Mouse (Mus musculus) neural tube, embryonic 10.5 days (tissue): ENCODE data around the gene Tmem53.
A peak's percentile ranks its signal among the peaks of the same experiment; 100 is the strongest.
"Not testable (repeated sequence)": the region's sequence is repeated elsewhere in the genome, so short reads cannot be mapped to it uniquely, and the experiment has no call there.

ENCODE experiments used
- DNase-seq: peaks from one replicate; pipeline ENCODE4 v3.0.0-alpha.2; 2017; ENCODE audit warnings: low spot score; ENCODE audit errors: extremely low spot score

Tmem53 gene

DNA sequence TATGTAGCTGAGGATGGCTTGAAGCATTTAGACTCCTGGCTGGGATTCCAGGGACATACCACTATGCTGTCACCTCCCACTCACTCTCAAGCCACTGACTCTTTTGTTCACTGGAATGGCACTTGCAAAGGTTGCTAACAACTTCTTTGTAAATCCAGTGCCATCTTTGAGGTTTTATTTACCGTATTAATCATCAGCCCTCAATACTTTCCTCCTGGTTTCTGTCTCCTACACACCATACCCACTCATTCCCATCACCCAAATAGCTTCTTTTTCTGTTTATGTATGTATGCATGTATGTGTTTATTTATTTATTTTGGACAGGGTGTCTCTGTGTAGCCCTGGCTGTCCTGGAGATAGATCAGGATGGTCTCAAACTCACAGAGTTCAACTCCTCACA is 769 bp upstream of the Tmem53 start:
- DNase-seq, result no peak

DNA sequence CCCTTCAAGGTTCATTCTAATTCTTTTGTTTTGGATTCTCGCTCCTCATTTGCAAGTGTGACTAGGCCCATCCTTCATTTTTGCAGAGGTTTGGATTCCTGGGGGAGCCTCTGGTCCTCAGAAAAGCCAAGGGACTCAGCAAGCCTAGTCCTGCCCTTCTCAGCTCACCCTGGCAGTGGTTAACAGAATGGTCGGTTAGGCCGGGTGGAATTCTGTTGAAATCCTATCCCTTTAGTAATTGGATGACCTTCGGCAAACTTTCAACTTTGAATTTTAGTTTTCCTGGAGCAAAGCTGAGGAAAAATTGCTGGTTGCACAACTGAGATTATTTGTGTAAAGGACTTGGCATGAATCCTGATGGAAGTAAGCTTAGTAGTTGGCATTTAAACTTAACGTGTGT is 600 bp downstream of the Tmem53 start:
- no peak for DNase-seq

DNA sequence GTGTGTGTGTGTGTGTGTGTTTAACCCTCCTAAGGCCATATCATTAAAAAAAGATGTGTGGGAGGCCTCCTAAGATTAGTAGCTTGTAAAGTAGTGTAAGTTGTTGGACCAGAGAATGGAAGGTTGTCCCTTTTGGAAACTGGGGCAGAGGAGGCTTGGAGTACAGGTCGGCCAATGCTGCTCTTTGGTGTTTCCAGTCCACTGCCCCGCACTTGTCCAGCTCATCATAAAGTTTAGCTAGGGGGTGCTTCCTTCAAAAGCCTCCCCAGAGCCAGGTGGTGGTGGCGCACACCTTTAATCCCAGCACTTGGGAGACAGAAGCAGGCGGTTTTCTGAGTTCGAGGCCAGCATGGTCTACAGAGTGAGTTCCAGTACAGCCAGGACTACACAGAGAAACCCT is 1.0 kb downstream of the Tmem53 start:
- no peak for DNase-seq

DNA sequence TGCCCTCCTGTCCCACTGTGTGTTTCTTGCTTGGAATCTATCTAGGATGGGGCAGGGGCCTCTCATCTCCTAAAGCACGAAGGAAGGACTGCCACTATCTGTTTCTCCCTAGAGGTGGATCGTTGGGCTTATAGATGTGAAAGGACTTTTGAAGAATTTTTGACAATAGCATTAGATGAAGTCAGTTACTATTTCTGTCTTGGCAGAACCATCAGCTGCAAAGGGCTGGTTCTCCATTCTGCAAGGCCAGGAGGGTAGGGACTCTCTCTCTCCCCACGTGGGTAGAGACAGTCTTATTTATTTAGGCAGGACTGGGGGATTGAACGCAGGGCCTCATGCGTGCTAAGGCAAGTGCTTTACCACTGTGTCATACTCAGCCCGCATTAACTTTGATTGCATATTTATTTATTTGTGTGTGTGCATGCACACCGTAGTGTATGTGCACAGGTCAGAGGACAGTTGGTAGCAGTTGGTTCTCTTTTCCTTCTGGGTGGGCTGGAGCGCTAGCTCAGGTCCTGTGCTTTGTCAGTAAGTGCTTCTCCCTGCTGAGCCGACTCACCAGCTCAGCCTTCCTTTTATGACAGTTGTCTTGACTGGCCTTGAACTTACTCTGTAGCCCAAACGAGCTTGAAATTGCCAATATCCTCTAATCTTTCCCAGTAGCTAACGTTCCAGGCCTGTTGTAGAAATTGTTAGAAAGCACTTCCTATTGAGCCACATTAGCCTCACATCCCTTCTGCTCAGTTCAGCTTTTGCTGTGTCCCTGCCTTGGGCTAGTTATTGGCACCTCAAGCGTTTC is 1.7 kb downstream of the Tmem53 start:
- DNase-seq, result no peak

DNA sequence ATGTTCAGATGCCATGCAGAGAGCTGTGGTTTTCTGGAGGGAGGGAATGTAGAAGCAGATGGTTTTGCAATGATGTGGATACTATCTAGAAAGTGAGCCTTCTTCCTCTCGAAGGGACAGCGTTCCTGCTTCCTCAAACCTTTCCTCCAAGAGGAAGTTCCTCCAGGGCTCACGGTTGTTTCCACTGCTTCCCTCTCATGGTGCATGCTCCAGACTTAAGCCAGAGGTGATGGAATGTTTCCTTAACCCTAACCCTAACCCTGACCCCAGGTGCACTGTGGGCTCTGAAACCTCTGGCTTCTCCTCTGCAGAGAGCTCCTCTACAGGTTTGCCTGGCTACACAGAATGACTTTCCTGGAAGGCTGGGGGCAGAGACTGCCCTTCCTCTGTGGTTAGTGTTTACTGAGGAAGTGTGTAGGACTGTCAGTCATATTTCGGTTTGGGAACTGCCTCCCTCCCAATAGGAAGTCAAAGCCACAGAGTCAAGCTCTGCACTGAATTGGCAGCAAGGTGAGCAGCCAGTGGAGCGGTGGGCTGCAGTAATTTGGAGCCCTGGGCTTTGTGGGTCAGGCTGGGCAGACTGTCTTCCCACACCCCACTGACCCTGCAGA is 2.4 kb downstream of the Tmem53 start:
- DNase-seq, result no peak

DNA sequence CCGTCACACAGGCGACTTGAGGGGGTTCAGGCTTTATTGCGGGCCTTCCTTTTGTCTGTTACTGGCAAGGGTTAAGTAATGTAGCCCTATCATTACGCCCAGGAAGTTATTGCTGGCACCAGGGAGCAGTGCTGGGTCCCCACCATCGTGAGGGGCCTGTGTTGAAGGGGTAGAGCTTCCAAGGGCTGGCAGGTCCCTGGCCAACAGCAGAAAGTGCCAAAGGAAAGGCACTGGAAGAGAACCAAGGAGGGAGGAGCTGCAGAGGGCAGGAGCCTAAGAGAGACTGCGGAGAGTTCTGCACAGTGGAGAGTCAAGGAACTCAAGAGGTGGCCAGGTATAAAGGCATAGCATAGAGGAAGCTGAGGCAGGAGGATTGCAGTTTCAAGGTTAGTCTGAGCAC is 2.9 kb downstream of the Tmem53 start:
- DNase-seq, result no peak

DNA sequence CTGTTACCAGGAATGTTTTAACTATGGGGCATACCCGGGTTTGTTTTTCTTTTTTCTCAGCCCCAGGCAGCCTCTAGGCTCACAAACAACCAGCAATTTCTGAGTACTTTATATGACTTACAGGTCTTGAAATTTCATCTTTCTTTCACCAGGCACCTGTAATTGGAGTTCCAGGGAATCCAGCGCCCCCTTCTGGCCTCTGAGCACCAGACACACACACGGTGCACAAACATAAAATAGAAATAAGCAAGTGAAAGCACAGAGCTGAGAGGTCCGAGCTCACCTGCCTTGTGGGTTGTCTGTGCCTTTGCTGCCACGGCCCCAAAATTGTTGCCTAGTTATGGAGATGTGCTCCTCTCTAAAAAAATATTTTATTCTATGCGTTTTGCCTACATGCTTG is 8.2 kb downstream of the Tmem53 start:
- not testable (repeated sequence) for DNase-seq

DNA sequence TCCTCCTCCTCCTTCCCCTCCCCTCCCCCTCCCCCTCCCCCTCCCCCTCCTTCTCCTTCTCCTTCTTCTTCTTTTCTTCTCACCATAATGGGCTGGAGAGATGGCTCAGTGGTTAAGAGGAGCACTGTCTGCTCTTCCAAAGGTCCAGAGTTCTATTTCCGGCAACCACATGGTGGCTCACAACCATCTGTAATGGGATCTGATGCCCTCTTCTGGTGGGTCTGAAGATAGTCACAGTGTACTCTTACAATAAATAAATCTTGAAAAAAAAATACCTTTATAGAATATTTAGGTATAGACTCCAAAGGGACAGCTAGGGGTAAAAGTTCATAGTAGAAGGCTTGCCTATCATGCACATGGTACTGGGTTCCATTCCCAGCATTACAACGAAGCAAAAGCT is 9.5 kb downstream of the Tmem53 start:
- no peak for DNase-seq

DNA sequence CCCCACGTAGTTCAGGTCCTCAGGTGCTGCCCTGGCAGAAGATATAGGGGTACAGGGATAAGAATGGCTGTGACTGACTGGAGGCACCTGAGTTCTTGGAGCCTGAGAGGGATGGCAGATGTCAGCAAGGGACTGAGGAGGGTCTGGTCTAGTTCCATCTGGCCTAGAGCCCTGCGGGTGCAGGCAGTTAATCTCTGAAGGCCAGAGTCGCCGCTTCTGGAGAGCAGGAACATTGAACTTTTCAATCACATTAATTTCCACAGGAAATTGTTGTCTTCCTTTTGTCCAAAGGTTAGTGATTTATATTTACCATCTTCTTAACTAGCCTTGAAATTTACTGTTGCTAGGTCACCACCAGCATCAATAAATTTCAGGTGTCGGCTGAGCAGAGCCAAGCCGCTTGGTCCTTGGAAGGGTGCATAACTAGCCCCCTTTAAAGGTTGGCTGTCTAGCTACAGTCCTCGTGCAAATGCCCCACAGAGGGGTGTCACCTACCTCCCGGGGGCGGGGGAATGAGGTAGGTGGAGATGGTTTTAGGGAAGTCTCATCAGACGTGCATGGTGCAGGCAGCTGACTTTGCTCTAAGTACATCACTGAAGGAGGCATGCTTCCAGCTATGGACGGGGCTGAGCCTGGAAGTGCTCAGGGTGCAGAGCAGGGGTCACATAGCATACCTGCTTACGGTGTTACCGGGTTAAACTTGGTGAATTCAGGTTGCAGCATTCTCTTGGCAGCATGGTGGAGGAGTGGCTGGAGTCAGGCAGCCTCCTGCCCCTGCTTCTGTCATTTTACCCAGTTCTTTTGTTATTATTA is 10.6 kb downstream of the Tmem53 start:
- DNase-seq, result no peak

DNA sequence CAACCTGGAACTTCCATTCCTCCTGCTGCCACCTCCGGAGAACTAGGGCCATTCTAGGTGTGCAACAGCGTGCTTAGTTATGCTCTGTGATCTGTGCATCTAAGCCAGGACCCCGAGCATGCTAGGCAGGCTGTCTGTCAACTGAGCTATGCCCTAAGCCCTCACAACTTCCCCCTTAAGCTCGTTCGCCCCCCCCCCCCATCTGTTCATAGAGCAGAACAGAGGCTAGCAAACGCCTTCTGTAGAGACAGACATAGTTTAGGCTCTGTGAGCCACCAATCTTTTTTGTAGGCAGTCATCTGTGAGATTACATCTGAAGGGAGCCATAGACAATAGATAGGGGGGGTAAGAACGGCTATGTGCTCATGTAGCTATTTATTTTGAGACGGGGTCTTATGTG is 11.2 kb downstream of the Tmem53 start:
- no peak for DNase-seq

DNA sequence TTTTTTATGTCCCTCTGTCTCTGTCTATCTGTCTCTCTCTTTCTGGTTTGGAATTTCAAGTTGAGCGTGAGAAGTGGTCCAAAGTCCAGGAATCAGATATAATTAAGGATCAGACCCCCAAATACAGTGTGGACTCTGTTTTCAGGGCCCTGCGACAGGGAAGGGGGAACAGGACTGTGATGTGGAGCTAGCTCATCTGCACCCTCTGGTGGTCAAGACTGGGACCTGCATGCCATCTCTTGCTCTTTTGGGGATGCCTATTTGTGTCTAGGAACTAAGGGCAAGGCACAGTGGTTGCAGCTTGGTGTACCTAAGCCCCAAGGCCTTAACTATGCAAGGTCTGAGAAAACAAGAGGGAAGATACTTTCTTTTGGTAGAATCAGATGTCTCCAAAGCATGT is 15.5 kb downstream of the Tmem53 start:
- DNase-seq, result peak; percentile 83

DNA sequence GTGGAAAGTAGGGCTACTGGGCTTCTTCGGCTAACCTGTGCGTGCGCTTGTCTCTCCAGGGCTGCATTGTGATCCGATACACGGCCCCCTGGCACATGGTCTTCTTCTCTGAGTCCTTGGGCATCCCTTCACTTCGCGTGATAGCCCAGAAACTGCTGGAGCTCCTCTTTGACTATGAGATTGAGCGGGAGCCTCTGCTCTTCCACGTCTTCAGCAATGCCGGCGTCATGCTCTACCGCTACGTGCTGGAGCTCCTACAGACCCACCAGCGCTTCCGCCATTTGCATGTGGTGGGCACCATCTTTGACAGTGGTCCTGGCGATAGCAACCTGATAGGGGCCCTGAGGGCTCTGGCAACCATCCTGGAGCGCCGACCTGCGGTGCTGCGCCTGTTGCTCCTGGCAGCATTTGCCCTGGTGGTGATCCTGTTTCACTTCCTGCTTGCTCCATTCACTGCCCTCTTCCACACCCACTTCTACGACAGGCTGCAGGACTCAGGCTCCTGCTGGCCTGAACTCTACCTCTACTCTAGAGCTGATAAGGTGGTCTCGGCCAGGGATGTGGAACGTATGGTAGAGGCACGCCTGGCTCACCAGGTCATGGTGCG is 16.2 kb downstream of the Tmem53 start:
- DNase-seq, result no peak

DNA sequence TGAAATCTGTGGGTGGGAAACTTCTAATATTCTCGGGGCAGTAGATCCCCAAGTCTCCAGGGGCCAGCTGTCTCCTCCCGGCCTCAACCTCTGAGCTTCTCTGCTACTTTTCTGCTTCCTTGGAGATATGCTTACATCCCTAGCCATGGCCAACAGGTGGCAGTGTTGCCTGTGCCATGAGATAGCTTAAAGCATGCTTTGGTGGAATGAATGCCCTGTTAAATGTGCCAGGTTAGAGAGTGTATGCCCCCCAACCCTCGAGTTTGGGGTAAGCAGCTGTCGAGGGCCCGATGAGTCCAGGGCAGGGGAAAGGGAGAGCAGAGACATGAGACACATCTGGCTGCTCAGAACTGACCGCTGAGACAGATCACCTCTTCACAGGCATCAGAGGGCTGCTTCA is 18.5 kb downstream of the Tmem53 start:
- DNase-seq, result peak; percentile 79

DNA sequence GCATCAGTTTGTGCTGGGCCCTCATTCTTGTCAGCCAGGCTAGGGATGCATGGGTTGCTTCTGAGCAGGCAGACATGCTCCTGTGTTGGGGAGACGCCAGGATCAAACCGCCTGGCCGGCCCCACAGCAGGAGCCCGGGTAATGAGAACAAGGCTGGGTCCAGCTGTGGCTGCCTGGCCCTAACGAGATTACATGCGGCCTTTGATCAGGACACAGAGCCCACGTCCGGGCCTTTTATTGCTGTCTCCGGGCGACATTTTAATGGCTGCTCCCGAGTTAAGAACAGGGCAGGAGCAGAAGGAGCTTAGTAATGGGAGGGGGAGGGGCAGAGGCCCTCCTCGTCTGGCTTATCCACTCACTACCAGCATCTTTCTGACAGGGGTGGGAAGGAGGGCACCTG is 20.7 kb downstream of the Tmem53 start:
- DNase-seq, result no peak

DNA sequence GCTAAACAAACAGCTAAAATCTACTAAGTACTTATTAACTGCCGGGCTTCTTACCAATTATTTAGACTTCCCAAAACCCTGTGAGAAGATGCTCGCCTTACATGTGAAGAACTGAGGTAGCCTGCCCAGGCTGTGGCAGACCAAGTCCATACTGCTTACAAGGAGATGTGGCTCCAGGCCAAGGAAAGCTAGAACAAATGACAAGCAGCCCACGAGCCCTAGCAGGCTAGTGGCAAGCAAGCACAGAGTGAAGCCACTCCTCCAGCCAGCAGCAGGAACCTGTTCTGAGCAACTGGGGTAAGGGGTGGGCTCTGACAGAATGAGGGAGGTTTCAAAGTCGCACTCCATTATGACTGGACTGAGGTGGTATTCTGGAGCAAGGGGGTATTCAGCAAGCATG is 23.0 kb downstream of the Tmem53 start:
- DNase-seq, result no peak

DNA sequence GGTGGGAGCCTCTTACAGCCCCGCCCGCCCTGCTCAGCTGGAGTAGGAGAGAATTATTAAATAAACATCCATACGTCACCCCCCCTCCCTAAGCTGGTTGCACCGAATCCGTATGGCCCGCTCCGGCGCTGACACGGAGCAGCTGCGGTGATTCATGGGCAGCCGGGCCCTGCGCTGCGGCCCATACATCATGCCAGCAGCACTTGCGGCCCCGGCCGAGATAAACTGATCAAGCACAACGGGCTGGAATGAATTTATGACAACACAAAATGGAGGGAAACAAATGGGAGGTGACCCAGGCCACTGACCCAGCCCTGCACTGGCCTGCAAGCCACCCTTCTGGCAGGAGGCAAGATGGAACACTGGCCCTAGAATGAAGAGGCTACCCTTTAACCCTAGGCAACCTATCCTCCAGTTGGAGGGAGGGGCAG is 24.5 kb downstream of the Tmem53 start:
- DNase-seq, result peak; percentile 55

DNA sequence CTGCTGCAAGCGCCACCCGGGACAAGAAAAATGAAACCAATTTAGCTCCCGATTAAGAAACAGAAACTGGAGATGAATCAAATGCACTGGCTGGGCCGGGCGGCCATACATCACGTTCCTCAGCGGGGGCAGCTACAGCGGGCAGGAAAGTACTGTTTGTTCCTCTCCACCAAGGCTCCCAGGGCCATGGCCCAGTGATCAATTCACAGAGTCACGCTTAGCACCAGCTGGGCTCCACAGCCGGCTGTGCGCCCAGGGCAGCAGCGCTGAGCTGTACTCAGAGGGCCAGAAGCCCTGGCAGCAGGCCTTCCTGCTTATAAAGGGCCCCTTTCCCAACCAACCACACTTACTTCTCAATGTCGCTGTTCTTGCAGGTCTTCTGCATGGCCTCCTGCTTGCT is 25.3 kb downstream of the Tmem53 start:
- DNase-seq, result no peak

DNA sequence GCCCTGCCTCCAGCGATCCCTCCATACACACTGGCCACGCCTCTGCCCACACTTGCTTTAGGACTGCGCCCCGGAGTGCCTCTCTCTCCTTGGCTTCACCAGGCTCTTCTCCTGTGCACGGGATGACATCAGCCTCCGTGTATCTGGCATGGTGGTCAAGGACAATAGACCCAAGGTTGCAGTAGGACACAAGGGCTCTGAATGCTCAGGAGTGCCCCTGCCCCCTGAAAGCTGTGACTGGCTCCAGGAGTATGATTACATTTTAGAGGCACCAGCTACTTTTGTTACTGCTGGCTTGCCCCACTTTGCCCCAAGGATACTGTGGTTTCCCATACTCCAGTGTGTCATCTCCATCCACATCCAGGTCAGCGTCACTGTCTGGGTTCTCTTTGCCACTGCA is 25.9 kb downstream of the Tmem53 start:
- no peak for DNase-seq

DNA sequence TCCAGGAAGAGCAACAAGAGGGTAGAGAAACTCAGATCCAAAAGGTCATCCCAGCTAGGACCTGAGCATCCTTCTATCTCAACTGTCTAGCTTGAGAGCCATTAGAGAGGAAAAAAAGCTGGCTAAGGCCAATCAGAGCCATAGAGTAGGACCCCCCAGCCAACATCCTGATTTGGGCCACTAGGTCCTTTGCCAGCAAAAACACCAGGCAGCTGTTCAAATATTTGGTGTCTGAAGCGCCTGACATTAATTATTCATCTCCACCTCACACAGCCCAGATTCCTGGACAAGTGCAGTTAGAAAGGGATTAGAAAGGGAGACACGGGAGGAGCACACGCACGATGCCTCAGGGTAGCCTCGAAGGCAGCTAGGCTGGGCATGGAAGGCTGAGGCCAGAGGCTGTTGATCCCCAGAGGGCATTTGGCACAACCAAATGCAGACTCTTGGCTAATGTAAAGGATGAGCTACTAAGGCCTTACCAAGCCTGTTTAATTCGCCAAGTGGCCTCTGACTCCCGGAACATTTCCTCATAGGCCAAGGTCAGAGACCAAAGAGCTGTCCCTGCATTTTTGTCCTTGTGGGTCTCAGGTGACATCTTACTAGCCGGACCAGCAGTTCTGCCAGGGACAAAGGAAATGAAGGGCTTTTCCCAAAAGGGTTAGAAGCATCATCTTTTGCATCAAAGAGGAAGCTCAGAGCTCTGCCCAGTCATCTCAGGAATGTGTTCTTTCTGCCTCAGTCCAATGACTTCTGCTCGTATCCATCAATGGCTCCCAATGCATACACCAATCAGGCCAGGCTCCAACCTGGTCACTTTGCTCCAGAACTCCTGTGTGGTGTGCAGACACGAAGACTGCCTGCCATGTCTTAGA is 26.9 kb downstream of the Tmem53 start:
- DNase-seq, result no peak

DNA sequence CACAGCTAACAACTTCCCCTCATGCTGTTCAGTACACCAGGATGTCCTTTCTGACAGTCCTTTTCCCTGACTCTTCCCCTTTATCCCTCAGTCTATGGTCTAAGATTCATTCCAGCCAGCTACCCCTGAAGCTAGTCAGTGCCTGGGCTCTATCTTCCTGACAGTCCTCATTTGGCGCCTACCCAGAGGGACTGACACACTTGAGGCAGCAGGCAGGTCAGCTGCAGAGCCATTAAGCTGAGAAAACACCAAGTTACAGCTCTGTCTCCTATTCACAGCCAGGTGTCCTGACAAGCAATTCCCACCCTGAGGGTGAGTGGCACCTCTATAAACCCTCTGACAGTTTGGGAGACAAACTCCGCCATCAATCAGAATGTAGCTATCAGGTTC is 27.5 kb downstream of the Tmem53 start:
- DNase-seq, result no peak

DNA sequence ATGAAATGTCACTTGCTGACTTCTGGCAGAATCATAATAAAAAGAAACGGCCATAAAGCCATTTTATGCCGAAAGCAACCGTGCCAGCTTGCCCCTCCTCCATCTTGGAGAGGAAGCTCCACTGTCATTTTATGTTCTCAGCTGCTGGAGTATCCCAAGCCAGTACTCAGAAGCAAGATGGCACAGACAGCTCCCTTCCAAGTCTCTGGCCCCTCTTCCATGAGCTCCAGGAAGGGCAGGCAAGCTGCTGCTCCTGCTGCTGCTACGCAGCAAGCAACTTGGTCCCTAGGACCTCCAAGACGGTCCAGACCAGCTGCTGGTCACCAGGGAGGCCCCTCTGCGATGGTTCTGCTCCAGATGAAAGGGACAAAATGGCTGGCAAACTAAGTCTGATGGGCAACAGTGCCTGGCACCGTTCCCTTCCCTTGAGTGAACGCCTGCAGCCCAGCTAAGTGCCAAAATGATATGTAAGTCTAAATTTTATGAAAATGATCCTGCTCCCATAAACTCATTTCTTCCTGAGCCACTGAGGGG is 28.7 kb downstream of the Tmem53 start:
- DNase-seq, result no peak
